Mouse (Mus musculus) megakaryocyte-erythroid progenitor cell, adult 5 weeks (primary cell): ENCODE measurements around the gene Ntrk3. TPM values are rescaled to one million over a fixed set of nuclear protein-coding genes. Genes with fewer than 3 reads are reported as not detected.

ENCODE experiments used
- polyA plus RNA-seq: library from polyadenylated mRNA; stranded (reverse); fragments of >175 nt; gene quantifications from 2 replicates; pipeline ENCODE4 v1.2.3, GENCODE M21; 2012

Ntrk3 gene
- polyA plus RNA-seq: 0.02 TPM in 2 replicates

DNA sequence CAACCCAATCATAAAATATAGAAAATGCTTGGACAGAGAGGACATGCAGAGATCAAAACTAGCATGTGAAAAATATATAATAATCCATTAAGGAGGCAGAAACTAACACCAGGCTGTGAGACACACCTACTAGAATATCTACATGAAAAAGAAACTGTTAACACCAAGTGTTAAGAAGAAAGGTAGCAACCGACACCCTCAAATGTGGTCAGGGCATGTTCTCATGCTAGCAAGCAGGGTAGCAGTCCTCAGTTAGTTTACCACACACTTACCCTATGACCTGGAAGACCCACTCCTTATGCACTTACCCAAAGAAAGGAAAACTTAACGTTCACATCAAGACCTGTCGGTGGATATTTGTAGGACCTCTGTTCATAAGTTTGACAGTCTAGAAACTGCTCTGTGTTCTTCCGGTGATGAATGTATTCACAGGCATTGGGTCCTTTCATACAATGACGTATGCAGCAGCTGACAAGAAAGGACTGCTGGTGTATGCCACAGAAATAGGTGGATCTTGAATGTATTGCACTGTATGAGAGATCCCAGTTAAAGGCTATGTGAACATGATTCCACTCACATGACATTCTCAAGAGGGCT, at the start of gene Ntrk3:
Gene Ntrk3 (minus strand): TSS at position 399 of the 597 bp plus-strand sequence.

GRCm38 (mm10) chr7:78782639-78783581, 45.1 kb upstream of the Ntrk3 start, which contains the start of the genes Mrps11 and Mrpl46:
Mrps11 (plus strand) TSS chr7:78783119.
Mrpl46 (minus strand) TSS chr7:78783531.

Other genes starting within 250 kb of the Ntrk3 start
- 43.0 TPM in 2 replicates for gene Mrps11, start 45.1 kb upstream of the Ntrk3 start, polyA plus RNA-seq
- gene Mrpl46, start 45.5 kb upstream of the Ntrk3 start, polyA plus RNA-seq: 12.5 and 13.2 TPM in 2 replicates
- 3.9 and 4.4 TPM in 2 replicates for gene Det1, start 109.3 kb upstream of the Ntrk3 start, polyA plus RNA-seq
- 38.8 and 49.4 TPM in 2 replicates for gene Aen, start 157.8 kb upstream of the Ntrk3 start, polyA plus RNA-seq
- gene Isg20, start 175.4 kb upstream of the Ntrk3 start, polyA plus RNA-seq: 26.3 and 29.7 TPM in 2 replicates